Mouse (Mus musculus): ENCODE measurements around the gene Nyx. TPM values are rescaled to one million over a fixed set of nuclear protein-coding genes. Genes with fewer than 3 reads are reported as not detected.

The Nyx gene
- 1.7 and 3.4 TPM in 2 replicates for polyA plus RNA-seq (2012; rRNA removed)

GRCm38 (mm10) chrX:13465810-13466209 lies at the start of gene Nyx:
Gene Nyx (plus strand): TSS chrX:13466110.

Other genes with a start within 250 kb of the Nyx start
- gene Ddx3x, start 185.1 kb upstream of the Nyx start, polyA plus RNA-seq (2012; rRNA removed): 11.6 and 12.7 TPM in 2 replicates
- 0.07 TPM in 1 of 2 replicates, not detected in the other for gene Gpr34, start 166.0 kb downstream of the Nyx start, polyA plus RNA-seq (2012; rRNA removed)
- gene Gpr82, start 195.3 kb downstream of the Nyx start, polyA plus RNA-seq (2012; rRNA removed): 0.05 and 0.11 TPM in 2 replicates

All from ovary, adult 2 months (tissue).